Mouse (Mus musculus) macrophage (primary cell): Measurements from ENCODE around the gene Adgrl3. TPM values are rescaled to one million over a fixed set of nuclear protein-coding genes. Genes with fewer than 3 reads are reported as not detected.

ENCODE experiments used
- H3K27ac ChIP-seq: fragments of 350-480 bp; formaldehyde crosslinking; 2 replicates; pipeline ENCODE4 v1.9.0; 2021
- H3K36me3 ChIP-seq: fragments of 350-480 bp; formaldehyde crosslinking; 2 replicates; pipeline ENCODE4 v1.9.0; 2021; ENCODE audit errors: inconsistent target
- H3K4me3 ChIP-seq: fragments of 350-480 bp; formaldehyde crosslinking; 2 replicates; pipeline ENCODE4 v1.9.0; 2021; ENCODE audit errors: inconsistent target
- H3K79me2 ChIP-seq: fragments of 350-480 bp; formaldehyde crosslinking; 2 replicates; pipeline ENCODE4 v1.9.0; 2021; ENCODE audit errors: inconsistent target
- WGBS: methylation state at CpG from one replicate; pipeline ENCODE4 v1.1.7; 2026; ENCODE audit warnings: inconsistent platforms; ENCODE audit not compliant: missing documents; 5-methylcytosine and 5-hydroxymethylcytosine counted together
- polyA plus RNA-seq: library from polyadenylated mRNA; stranded (reverse); fragments of 250-400 nt; gene quantifications from 3 replicates; pipeline ENCODE4 v1.2.4, GENCODE M21; 2018; ENCODE audit warnings: inconsistent platforms

Adgrl3 gene
- polyA plus RNA-seq, 1 experiment from 2014 or later: not detected

- H3K36me3 ChIP-seq: no peaks in the 10 kb centered on the region
- no peaks in the 10 kb centered on the region for H3K79me2 ChIP-seq
- no peak overlapping the region for H3K4me3 ChIP-seq
- 0% methylated on average over 1 of the region's 1 CpGs for WGBS
- H3K27ac ChIP-seq: no peak overlapping the region
These were observed 87.5 kb downstream of the Adgrl3 start for GRCm38 (mm10) chr5:81107431-81107830.

GRCm38 (mm10) chr5:81124483-81124882 lies 104.5 kb downstream of the Adgrl3 start:
- Histone ChIP-seq H3K27ac (no peak overlapping the region), H3K4me3 (no peak overlapping the region), H3K79me2 (no peaks in the 10 kb centered on the region), H3K36me3 (no peaks in the 10 kb centered on the region)
- 92% methylated on average over 4 of the region's 4 CpGs for WGBS

- no peak overlapping the region for H3K27ac ChIP-seq
These were observed 107.7 kb downstream of the Adgrl3 start for GRCm38 (mm10) chr5:81127639-81128038.

GRCm38 (mm10) chr5:81136394-81136793 lies 116.5 kb downstream of the Adgrl3 start:
- no peak overlapping the region for H3K27ac ChIP-seq

More at GRCm38 (mm10) chr5:81127639-81128038, 107.7 kb downstream of the Adgrl3 start:
- Histone ChIP-seq H3K79me2 (no peaks in the 10 kb centered on the region), H3K4me3 (no peak overlapping the region), H3K36me3 (no peaks in the 10 kb centered on the region)
- 75% methylated on average over 3 of the region's 3 CpGs for WGBS

DNA sequence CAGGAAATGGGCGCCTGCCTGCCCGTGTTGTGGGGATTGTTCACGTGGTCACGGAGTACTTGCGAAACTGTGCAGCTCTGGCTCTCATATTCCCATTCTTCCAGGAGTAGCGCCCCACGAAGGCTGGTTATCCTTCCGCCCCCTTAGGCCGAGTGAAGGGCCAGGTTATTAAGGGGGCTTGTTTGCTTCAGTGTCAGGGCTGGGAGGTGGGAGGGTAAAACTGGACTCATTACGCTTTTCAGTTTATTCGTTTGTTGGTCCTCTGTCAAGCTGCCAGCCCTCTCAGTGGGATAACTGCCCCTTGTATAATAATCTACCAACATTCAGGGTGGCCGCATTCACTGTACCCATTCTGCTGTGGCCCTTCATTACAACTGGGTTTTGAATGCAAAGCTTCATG lies 135.9 kb downstream of the Adgrl3 start:
- WGBS: 74% methylated on average over 12 of the region's 12 CpGs
- Histone ChIP-seq H3K79me2 (no peaks in the 10 kb centered on the region), H3K4me3 (no peak overlapping the region), H3K27ac (no peak overlapping the region), H3K36me3 (no peaks in the 10 kb centered on the region)

More at GRCm38 (mm10) chr5:81136394-81136793, 116.5 kb downstream of the Adgrl3 start:
- no peaks in the 10 kb centered on the region for H3K79me2 ChIP-seq
- no peak overlapping the region for H3K4me3 ChIP-seq
- 100% methylated on average over 1 of the region's 1 CpGs for WGBS
- H3K36me3 ChIP-seq: no peaks in the 10 kb centered on the region

- Histone ChIP-seq H3K79me2 (no peaks in the 10 kb centered on the region), H3K36me3 (no peaks in the 10 kb centered on the region), H3K27ac (no peak overlapping the region), H3K4me3 (no peak overlapping the region)
- WGBS: 54% methylated on average over 2 of the region's 2 CpGs
These were observed 136.3 kb downstream of the Adgrl3 start for GRCm38 (mm10) chr5:81156281-81156680.

- H3K79me2 ChIP-seq: no peaks in the 10 kb centered on the region
- no peak overlapping the region for H3K4me3 ChIP-seq
- WGBS: 52% methylated on average over 5 of the region's 5 CpGs
- no peaks in the 10 kb centered on the region for H3K36me3 ChIP-seq
- no peak overlapping the region for H3K27ac ChIP-seq
These were observed 136.9 kb downstream of the Adgrl3 start for GRCm38 (mm10) chr5:81156796-81157195.

- H3K4me3 ChIP-seq: no peak overlapping the region
- no peaks in the 10 kb centered on the region for H3K36me3 ChIP-seq
- no peak overlapping the region for H3K27ac ChIP-seq
- 91% methylated on average over 12 of the region's 12 CpGs for WGBS
- H3K79me2 ChIP-seq: no peaks in the 10 kb centered on the region
These were observed 139.1 kb downstream of the Adgrl3 start for GRCm38 (mm10) chr5:81159013-81159412.

DNA sequence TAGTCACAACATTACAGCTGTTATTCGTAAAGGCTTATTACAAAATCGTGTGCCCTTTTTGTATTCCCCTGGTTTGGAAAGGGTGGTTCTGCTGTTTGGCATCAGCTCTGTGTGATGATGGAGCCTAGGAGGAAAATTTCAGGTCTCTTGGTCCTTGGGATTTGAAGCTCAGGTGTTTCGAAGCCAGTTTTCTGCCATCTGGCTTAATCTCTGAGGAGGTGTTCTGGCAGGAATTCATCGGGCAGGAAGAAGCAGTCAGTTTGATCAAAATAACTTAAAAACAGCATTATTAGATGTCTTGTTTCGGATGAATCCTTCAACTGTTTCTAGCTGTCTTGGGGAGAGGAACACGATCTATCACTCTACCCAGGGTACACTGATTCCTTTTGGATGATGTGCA lies 140.5 kb downstream of the Adgrl3 start:
- H3K79me2 ChIP-seq: no peaks in the 10 kb centered on the region
- H3K4me3 ChIP-seq: no peak overlapping the region
- H3K36me3 ChIP-seq: no peaks in the 10 kb centered on the region
- no peak overlapping the region for H3K27ac ChIP-seq
- 96% methylated on average over 6 of the region's 6 CpGs for WGBS

GRCm38 (mm10) chr5:81188871-81189485 lies 169.0 kb downstream of the Adgrl3 start:
- H3K36me3 ChIP-seq: no peaks in the 10 kb centered on the region
- no peaks in the 10 kb centered on the region for H3K79me2 ChIP-seq
- no peak overlapping the region for H3K4me3 ChIP-seq
- 77% methylated on average over 4 of the region's 4 CpGs for WGBS
- H3K27ac ChIP-seq: no peak overlapping the region

- Histone ChIP-seq H3K4me3 (no peak overlapping the region), H3K27ac (no peak overlapping the region), H3K36me3 (no peaks in the 10 kb centered on the region), H3K79me2 (no peaks in the 10 kb centered on the region)
These were observed 180.4 kb downstream of the Adgrl3 start for GRCm38 (mm10) chr5:81200354-81200753.

DNA sequence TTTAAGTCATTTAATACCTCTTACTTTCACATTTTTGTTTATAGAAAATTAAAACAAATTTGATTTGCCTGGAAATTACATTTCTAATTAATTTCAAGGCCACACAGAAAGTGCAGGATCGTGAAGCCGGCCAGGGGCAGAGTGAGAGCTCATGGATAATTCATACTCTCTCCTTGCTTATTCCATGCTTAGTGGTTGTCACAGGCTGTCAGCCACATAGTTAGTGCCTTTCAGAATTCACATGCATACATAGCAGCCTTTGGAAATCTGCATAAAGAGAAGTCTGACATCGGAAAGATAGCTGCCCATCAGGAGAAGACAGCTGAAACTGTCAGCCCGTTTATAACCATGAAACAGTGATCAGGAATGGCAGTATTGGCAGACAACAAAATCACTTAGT lies 181.9 kb downstream of the Adgrl3 start:
- no peaks in the 10 kb centered on the region for H3K79me2 ChIP-seq
- H3K4me3 ChIP-seq: no peak overlapping the region
- H3K27ac ChIP-seq: no peak overlapping the region
- 89% methylated on average over 4 of the region's 4 CpGs for WGBS
- no peaks in the 10 kb centered on the region for H3K36me3 ChIP-seq

DNA sequence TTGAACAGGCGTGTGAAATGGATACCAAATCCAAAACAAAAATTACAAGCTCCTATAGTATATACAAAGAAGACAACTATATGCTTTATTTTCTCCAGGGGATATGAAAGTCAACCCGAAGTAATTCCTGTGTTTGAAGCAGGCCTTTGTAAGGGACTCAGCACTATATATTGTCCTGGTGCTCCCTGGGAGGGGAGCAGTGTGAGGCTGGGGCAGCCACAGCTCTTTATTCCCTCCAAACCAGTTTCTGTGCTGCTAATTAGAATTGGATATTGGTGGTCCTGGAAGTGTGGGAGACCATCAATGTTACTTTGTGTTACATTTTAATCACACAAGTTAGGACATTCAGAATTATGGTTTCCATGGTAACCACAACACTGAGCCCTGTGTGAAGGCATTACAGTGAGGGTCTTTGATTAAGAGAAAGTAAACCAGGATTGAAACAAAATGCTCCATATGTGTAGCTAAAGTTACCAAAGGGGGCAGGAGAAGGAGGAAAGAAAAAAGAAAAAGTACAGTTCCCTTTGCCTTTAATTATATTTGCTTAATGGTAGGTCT lies 198.6 kb downstream of the Adgrl3 start:
- Histone ChIP-seq H3K4me3 (no peak overlapping the region), H3K36me3 (no peaks in the 10 kb centered on the region), H3K27ac (no peak overlapping the region), H3K79me2 (no peaks in the 10 kb centered on the region)
- WGBS: 90% methylated on average over 2 of the region's 2 CpGs

- H3K79me2 ChIP-seq: no peaks in the 10 kb centered on the region
- no peak overlapping the region for H3K27ac ChIP-seq
- 95% methylated on average over 6 of the region's 6 CpGs for WGBS
- H3K36me3 ChIP-seq: no peaks in the 10 kb centered on the region
- H3K4me3 ChIP-seq: no peak overlapping the region
These were observed 204.5 kb downstream of the Adgrl3 start for GRCm38 (mm10) chr5:81224465-81224864.

- no peak overlapping the region for H3K27ac ChIP-seq
- H3K79me2 ChIP-seq: no peaks in the 10 kb centered on the region
- WGBS: 92% methylated on average over 2 of the region's 2 CpGs
- no peak overlapping the region for H3K4me3 ChIP-seq
- no peaks in the 10 kb centered on the region for H3K36me3 ChIP-seq
These were observed 205.5 kb downstream of the Adgrl3 start for GRCm38 (mm10) chr5:81225486-81225885.

DNA sequence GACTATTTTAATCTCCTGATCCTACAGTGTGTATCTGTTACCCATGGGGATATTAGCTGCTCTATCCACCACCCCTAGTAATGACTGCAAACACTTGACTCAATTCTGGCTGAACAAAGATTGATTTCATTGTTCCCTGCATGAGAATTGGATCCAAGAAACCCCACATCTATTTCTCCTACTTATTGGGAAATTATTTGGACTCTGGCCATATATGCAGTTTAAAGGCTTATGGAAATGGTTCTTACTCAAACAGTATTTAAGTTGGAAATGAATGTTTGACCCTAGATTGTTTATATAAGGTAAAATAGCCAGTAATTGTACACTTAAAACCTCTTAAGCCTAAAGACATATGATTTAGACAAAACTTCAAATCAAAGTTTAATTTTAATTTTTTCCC lies 207.3 kb downstream of the Adgrl3 start:
- Histone ChIP-seq H3K4me3 (no peak overlapping the region), H3K27ac (no peak overlapping the region), H3K36me3 (no peaks in the 10 kb centered on the region), H3K79me2 (no peaks in the 10 kb centered on the region)
